Mouse (Mus musculus): ENCODE results near the gene Rtl6.
A peak's percentile ranks its signal among the peaks of the same experiment; 100 is the strongest.

Rtl6 gene

GRCm38 (mm10) chr15:84557189-84557921 lies at the start of gene Rtl6:
Gene Rtl6 (minus strand): TSS chr15:84557823.
- DNase-seq: peak; percentile 87

- no peak for DNase-seq
These were observed 45.8 kb upstream of the Rtl6 start for GRCm38 (mm10) chr15:84603267-84603963.

DNA sequence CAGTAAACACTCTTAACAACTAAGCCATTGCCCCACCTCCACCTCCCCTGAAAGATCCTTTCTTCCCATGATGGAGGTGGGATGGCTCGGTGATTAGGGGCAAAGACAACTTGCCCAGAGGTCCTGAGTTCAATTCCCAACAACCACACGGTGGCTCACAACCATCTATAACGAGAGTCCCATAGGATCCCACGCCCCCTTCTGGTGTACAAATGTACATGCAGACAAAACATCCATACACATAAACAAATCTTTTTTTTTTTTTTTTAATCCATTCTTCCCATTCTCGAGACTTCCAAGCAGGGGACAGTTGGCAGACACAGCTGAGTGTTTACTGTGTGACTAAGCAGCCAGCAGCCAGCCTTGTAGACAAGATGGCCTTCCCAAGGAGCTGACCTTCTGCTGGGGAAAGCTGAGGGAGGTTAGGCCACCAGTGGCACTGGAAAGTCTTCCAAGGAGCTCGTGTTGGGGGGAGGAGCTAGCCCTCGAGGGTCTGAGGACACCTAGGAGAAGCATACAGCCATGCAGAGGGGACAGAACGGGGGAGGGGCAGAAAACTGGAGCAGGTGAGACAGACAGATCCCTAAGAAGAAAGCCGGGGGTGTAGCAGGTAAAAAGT lies 43.5 kb upstream of the Rtl6 start:
- no peak for DNase-seq

- DNase-seq: no peak
These were observed 41.3 kb upstream of the Rtl6 start for GRCm38 (mm10) chr15:84598911-84599310.

DNA sequence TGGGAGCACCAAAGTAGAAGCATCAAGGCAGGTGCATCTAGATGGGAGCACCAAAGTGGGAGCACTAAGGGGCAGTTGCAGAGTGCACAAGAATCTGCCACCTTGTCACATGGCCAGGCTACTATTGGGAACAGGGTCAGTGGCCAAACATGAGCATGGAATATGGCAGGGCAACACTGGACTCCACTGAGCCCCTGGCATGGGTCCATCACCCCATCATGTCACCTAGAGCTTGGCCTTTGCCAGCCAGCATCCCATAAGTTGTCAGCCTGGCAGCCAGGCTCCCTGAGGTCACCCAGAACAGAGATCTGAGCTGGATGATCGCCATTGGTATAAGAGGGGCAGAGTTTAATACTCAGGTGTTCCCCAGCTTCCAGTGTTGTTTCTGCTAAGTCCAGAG lies 40.2 kb upstream of the Rtl6 start:
- no peak for DNase-seq

DNA sequence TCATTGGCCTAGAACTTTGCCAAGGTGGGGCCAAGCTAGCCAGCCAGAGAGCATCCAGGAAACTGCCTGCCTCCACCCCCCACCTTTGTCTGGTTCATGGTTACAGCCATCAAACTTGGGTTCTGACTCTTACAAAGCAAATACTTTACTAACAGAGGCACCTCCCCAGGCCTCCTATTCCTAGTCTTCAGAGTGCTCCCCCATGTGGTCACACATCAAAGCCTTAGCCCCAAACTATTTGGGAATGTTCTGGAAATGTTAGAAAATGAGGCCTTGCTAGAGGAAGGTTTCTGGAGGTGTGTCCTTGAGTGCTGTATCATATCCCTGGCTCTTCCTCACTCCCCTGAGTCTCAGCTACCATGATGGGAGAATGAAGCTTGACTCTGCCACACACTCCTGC lies 39.4 kb upstream of the Rtl6 start:
- DNase-seq: no peak

- DNase-seq: no peak
These were observed 37.8 kb upstream of the Rtl6 start for GRCm38 (mm10) chr15:84595241-84595945.

DNA sequence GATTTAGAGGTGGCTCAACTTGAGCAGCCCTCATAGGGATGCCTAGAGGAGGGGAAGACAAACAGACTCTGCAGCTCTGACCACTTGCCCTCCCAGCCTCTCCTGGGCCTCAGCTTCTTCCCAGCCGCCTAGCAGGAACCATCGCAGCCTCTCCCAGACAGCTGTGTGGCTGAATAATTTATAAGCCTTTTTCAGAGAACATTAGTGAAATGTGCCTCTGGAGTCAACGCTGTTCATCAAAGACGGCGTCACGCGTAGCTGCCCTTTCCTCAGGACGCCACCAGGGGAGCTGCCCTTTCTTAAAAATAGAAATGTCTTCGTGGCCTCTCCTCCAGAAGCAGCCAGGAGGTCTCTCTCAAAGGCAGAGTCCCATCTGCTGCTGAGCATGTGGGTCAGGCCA lies 35.9 kb upstream of the Rtl6 start:
- DNase-seq: no peak

DNA sequence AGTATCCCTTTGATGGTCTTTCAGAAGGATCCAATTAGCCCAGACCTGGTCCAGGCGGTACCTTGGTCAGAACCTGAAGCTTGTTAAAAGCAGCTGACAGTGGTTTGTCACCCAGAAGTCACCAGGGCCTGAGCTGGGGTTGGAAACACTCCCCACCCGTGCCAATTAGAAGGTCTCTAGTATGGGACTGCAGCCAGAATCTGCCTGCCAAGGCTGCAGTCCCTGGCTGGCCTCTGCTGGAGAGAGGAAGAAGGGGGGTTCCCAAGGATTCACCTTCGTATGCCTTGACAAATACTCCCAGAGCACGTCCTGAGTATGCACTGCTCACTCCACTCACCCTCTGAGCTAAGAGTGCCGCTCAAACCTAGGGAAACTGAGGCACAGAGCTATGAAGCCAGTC lies 34.6 kb upstream of the Rtl6 start:
- DNase-seq: no peak

DNA sequence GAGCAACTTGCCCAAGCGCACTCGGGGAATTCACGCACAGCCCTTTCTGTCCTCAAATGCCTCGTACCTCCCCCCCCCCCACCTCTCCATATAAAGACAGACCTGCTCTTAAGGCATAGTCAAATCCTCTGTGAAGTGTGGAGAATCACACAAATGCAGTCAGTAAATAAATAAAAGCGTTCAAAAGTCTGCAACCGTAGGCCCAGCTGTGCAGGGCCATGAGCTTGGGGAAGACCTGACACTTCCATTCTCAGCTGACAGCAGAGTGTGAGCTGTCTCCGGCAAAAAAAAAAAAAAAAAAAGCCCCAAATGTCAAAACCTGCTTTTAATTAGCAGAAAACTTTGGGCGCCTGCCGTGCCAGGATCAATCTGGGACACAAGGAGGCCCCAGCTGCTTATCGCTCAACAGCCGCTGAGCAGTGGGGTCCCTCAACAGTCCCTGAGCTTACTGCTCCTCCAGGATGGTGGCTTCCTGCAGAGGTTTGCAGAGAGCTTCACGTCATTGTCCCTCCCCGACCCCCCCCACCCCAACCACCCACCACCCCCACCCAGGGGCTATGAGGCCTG lies 34.0 kb upstream of the Rtl6 start:
- DNase-seq: no peak

DNA sequence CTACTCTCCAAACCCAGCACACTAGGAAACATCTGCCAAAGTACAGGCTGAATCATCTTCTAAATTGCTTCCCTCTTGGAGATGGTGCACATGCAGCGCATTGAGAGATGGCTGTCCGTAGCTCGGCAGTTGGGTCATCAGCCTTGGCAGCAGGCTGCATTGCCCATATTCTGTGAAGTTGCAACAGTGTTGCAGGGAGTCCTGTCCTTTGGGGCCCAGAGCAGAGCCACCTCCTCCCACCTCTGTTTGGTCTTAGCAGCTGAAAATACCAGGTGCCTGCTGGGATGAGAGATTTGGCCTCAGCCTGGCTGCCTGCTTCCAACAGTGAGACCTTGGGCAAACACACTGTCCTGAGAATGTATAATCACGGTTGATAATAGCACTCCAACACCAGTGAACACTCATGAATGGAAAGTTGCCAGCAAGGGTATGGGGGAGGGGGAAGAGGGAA lies 30.8 kb upstream of the Rtl6 start:
- no peak for DNase-seq

DNA sequence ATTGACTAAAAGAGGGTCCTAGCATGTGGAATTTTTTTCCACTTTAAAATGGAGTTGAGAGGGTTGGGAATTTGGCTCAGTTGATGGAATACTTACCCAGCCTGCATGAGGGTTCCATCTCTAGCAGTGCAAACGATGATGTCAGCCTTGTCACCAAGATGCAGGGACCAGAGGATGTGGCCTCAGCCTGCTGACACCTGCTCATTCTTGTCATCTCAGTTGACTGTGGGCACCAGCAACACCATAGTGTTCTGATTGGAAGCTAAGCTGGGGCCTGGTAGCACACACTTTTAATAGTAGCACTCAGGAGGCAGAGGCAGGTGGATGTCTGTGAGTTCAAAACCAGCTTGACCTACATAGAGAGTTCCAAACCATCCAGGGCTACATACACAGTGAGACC lies 21.0 kb upstream of the Rtl6 start:
- no peak for DNase-seq

GRCm38 (mm10) chr15:84577019-84577418 lies 19.4 kb upstream of the Rtl6 start:
- no peak for DNase-seq

DNA sequence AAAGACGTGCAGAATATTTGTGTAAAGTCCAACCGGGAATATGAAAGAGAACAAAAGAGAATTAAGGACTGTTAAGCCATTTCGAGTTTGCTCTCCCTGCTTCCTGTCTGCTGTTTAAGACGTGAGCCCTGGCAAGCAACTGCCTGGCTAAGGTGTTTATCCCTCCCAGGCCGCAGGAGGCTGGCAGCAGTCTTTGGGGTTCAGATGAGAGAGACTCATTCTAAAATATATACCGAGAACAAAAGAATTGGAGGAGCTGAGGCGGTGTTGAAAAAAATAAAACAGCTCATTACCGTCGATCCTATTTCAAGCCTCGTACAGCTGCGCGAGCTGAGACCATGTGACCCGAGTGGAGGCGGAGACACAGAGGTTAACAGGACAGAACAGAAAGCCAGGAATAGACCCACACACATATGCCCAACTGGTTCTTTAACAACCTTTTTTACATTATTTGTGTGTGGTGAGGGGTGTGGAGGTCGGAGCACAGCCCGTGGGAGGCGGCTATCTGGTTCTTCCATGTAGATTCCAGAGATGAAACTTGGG lies 9.0 kb upstream of the Rtl6 start:
- DNase-seq: no peak

DNA sequence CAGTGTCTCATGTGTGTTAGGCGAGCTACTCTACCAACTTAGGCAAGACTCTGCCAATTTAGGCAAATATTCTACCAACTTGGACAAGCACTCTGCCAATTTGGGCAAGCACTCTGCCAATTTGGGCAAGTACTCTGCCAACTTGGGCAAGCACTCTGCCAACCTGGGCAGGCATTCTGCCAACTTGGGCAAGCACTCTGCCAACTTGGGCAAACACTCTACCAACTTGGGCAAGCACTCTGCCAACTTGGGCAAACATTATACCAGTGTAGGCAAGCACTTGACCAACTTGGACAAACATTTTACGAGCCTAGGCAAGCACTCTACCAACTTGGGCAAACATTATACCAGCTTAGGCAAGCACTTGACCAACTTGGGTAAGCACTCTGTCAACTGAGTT lies 3.9 kb upstream of the Rtl6 start:
- no peak for DNase-seq

- no peak for DNase-seq
These were observed 949 bp downstream of the Rtl6 start for GRCm38 (mm10) chr15:84556674-84557073.

DNA sequence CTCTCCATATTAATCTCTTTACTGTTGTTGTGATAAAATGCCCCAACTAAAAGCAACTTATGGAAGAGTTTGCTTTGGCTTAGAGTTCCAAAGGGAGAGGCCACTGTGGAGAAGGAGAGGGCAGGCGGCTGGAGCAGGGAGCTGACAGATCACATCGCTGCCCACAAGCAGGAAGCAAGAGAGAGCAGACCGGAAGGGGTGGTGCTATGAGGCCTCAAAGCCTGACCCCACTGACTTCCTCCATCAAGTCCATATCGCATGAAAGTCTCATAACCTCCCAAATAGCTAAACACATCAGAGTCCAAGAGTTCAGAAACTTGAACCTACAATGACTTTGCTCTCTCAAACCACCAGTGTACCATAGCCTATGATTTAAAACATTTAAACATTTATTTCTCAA lies 6.6 kb downstream of the Rtl6 start:
- no peak for DNase-seq

DNA sequence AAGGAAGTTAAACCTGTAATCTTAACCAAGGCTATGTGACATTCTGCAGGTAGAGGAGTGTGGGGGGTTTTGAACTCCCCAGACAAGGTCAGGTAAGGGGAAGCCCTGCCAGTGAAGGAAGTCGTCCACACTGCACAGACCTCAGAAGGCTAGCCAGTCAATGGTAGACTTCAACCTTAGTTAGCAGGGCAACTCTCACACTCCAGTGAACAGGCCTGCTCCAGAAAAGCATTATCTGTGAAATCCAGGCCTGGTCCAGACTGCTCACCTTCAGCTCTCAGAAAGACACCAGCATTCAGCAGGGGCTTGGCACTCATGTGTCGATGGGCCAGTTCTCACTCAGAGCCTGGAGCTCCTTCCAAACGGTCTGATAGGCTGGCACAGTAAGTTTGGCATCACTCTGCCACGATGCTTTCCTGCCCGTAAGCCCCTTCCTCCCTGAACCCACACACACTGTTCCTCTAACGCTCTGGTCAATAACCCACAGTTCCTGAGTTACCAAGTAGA lies 8.3 kb downstream of the Rtl6 start:
- no peak for DNase-seq

DNA sequence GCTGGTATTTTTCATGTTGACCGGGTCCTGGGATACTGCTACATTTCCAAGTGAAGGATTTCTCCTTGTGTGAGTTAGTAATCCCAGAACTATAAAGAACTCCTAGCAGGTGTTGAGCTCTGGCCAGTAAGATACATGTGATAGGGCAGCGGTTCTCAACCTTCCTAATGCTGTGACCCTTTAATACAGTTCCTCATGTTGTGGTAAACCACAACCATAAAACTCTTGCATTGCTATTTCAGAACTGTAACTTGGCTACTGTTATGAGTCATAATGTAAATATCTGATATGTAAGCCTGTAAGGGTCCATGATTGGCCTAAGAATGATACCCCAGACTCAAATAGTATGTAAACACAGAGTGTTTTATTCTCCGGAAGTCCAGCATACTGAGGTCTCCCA lies 11.6 kb downstream of the Rtl6 start:
- DNase-seq: no peak

- DNase-seq: no peak
These were observed 16.4 kb downstream of the Rtl6 start for GRCm38 (mm10) chr15:84541175-84541574.

DNA sequence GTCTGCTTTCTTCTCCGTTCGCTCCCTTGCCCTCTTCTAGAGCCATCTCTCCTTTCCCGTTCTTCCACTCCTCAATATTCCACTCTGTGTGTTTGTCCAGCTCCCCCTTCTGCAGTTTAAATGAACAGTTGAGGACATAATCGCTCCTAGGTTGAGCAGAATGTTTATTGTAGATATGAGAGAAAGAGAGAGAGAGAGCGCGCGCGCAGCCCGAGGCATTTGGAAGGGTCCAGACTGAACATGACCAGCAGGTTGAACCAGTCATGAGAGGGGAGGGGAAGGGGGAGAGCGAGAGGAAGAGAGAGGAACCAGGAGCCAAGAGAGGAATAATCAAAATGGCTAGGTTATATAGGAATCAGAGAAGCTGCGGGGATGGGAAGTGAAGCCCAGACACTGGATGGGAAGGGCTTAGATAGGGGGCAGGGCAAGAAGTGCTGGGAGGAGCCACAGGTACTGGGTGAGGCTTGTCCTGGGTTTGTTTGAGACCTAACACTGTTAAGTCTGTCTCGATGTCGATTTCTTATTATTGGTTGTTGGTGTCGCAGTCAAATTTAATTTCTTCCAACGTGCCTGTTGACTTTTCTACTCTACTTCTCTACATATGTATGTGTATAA lies 18.5 kb downstream of the Rtl6 start:
- no peak for DNase-seq

GRCm38 (mm10) chr15:84537117-84537516 lies 20.5 kb downstream of the Rtl6 start:
- no peak for DNase-seq
